Comparison of ENCODE assay signal across 27 mouse cellular contexts in the genomic region with DNA sequence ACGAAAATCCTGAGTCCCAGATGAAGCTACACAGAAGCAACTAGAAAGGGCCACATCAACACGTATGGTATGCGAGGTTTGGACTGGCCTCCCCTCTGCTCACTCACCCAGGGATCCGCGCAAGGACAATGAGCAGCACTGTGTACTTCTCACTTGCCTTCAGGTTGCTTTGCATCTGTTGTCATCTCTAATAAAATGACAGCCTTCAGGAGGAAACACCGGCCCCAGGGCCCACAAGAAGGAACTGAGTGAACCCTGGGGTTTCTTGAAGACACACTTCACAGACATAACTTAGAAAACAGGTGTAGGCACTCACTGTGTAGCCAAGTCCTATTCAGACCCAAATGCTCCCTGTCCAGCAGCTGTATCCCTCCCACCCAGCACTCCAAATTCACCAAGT.
"Had no signal": no experiment of that assay in that cellular context is flagged by ENCODE, and none has a peak within 500 bp of the region (broad histone marks: within the 10 kb centered on the region; RNA-seq: fewer than 3 reads in every experiment).

No protein-coding gene starts in this region.

- H3K27ac ChIP-seq: heart, adult 2 months; heart, embryonic 13.5 days; heart, embryonic 15.5 days; hindbrain, embryonic 10.5 days; hindbrain, embryonic 12.5 days; hindbrain, embryonic 14.5 days; intestine, embryonic 15.5 days; layer of hippocampus, adult 2 months; left cerebral cortex, adult 2 months; limb, embryonic 13.5 days; limb, embryonic 15.5 days; liver, embryonic 12.5 days had no signal

- H3K4me1 ChIP-seq: heart, embryonic 13.5 days; heart, embryonic 15.5 days; hindbrain, embryonic 10.5 days; hindbrain, embryonic 12.5 days; intestine, embryonic 15.5 days; limb, embryonic 13.5 days; limb, embryonic 15.5 days; liver, embryonic 12.5 days had no signal

- DNase-seq: gastrocnemius, postnatal 14 days; gastrocnemius, postnatal 36 days; heart, adult 11 months; heart, adult 2 months; heart, postnatal 14 days; heart, postnatal 36 days; kidney, adult 11 months; kidney, adult 2 months; kidney, adult 9 months; kidney, postnatal 10 days; kidney, postnatal 25 days; kidney, postnatal 4 days; left cerebral cortex, postnatal 4 days had no signal

- ATAC-seq: hindbrain, embryonic 16.5 days; inflammation-experienced regulatory T-cells, adult 6 months; intestine, embryonic 15.5 days; liver, embryonic 12.5 days had no signal

- H3K4me3 ChIP-seq: heart, adult 2 months; heart, embryonic 13.5 days; heart, embryonic 15.5 days; hindbrain, embryonic 10.5 days; hindbrain, embryonic 12.5 days; intestine, embryonic 15.5 days; layer of hippocampus, adult 2 months; left cerebral cortex, adult 2 months; limb, embryonic 13.5 days; limb, embryonic 15.5 days; liver, embryonic 12.5 days had no signal

- H3K27me3 ChIP-seq: heart, embryonic 13.5 days; heart, embryonic 15.5 days; hindbrain, embryonic 12.5 days; intestine, embryonic 15.5 days; limb, embryonic 13.5 days; limb, embryonic 15.5 days; liver, embryonic 12.5 days had no signal

- H3K4me2 ChIP-seq: heart, embryonic 11.5 days; heart, embryonic 13.5 days; heart, embryonic 15.5 days; hindbrain, embryonic 12.5 days; hindbrain, embryonic 14.5 days; intestine, embryonic 15.5 days; limb, embryonic 13.5 days; limb, embryonic 15.5 days; liver, embryonic 12.5 days had no signal

- H3K9ac ChIP-seq: heart, embryonic 13.5 days; heart, embryonic 15.5 days; hindbrain, embryonic 12.5 days; hindbrain, embryonic 14.5 days; intestine, embryonic 15.5 days; limb, embryonic 13.5 days; limb, embryonic 15.5 days; liver, embryonic 12.5 days had no signal

- H3K9me3 ChIP-seq: heart, embryonic 13.5 days; heart, embryonic 15.5 days; hindbrain, embryonic 10.5 days; hindbrain, embryonic 12.5 days; intestine, embryonic 15.5 days; limb, embryonic 13.5 days; limb, embryonic 15.5 days; liver, embryonic 12.5 days had no signal

- H3K36me3 ChIP-seq: heart, embryonic 13.5 days; heart, embryonic 15.5 days; hindbrain, embryonic 10.5 days; hindbrain, embryonic 12.5 days; intestine, embryonic 15.5 days; limb, embryonic 13.5 days; limb, embryonic 15.5 days; liver, embryonic 12.5 days had no signal
